Comparison of ENCODE assay signal across 8 mouse cellular contexts in genomic region chr9:63968592-63968991, GRCm38 (mm10). TPM values are rescaled to one million over a fixed set of nuclear protein-coding genes. Genes with fewer than 3 reads are reported as not detected.
DNase-seq lines count a peak whose midpoint lies in the region; ATAC-seq lines count a peak whose summit lies in the region.

No protein-coding gene starts in this region.

- H3K27me3 ChIP-seq in forebrain, embryonic 12.5 days, result no peaks in the 10 kb centered on the region
- no peaks in the 10 kb centered on the region for H3K27me3 ChIP-seq in heart, embryonic 14.5 days (ENCODE audit: control insufficient read depth, insufficient read depth, low read length)
- H3K27me3 ChIP-seq in lung, embryonic 16.5 days (ENCODE audit: control insufficient read depth, insufficient read depth, low read depth, low read length), result no peaks in the 10 kb centered on the region

- ATAC-seq in forebrain, embryonic 12.5 days (ENCODE audit: low FRiP score), result no peak
- peak; percentile 86 for ATAC-seq in heart, embryonic 14.5 days (ENCODE audit: insufficient number of reproducible peaks, insufficient read depth, low FRiP score, low read depth)
- ATAC-seq in lung, embryonic 16.5 days (ENCODE audit: low read depth), result peak; percentile 83

- H3K4me1 ChIP-seq in forebrain, embryonic 12.5 days, result peaks cover 41% of the 10 kb centered on the region
- peaks cover 82 to 97% of the 10 kb centered on the region in 2 experiments for H3K4me1 ChIP-seq in heart, embryonic 14.5 days (ENCODE audit: control insufficient read depth in 2 of 2, insufficient read depth in 2 of 2, low read length in 2 of 2)
- peaks cover 88% of the 10 kb centered on the region for H3K4me1 ChIP-seq in lung, embryonic 16.5 days (replicated peaks; ENCODE audit: control insufficient read depth, insufficient read depth, low read length)

- peak; percentile 58 for DNase-seq in NIH3T3 (ENCODE audit: low read depth)
- DNase-seq in adrenal gland, postnatal 4 days (ENCODE audit: low spot score in 2 of 2), result peak; percentile 47 to 78
- peak; percentile 96 for DNase-seq in kidney, postnatal 14 days
- DNase-seq in testis, postnatal 14 days (ENCODE audit: low spot score), result peak; percentile 82
- DNase-seq in embryo, embryonic 11 days, result no peak

- 67% methylated on average over 9 of the region's 9 CpGs for WGBS in forebrain, embryonic 12.5 days
- 6% methylated on average over 9 of the region's 9 CpGs for WGBS in heart, embryonic 14.5 days
- WGBS in lung, embryonic 16.5 days, result 9% methylated on average over 9 of the region's 9 CpGs

- H3K9ac ChIP-seq in forebrain, embryonic 12.5 days, result no peak overlapping the region
- H3K9ac ChIP-seq in heart, embryonic 14.5 days (ENCODE audit: low read length), result peak overlapping the region; percentile 35; the same call in 1 of the 2 replicates
- no peak overlapping the region; the same call in 1 of the 2 replicates for H3K9ac ChIP-seq in lung, embryonic 16.5 days (ENCODE audit: low read length)

- H3K4me2 ChIP-seq in forebrain, embryonic 12.5 days, result no peak overlapping the region
- H3K4me2 ChIP-seq in heart, embryonic 14.5 days (ENCODE audit: low read length), result peak overlapping the region; percentile 49
- H3K4me2 ChIP-seq in lung, embryonic 16.5 days (ENCODE audit: low read depth, low read length), result peak overlapping the region; percentile 19; the same call in 1 of the 2 replicates

- no peak overlapping the region for H3K4me3 ChIP-seq in forebrain, embryonic 12.5 days (replicated peaks)
- no peak overlapping the region for H3K4me3 ChIP-seq in heart, embryonic 14.5 days (ENCODE audit: control insufficient read depth in 1 of 2, insufficient read depth in 1 of 2, low read depth in 1 of 2, low read length in 2 of 2)
- H3K4me3 ChIP-seq in lung, embryonic 16.5 days (ENCODE audit: low read length), result no peak overlapping the region

- no peaks in the 10 kb centered on the region for H3K9me3 ChIP-seq in forebrain, embryonic 12.5 days
- H3K9me3 ChIP-seq in heart, embryonic 14.5 days (ENCODE audit: control insufficient read depth, low read length), result no peaks in the 10 kb centered on the region
- H3K9me3 ChIP-seq in lung, embryonic 16.5 days (ENCODE audit: control insufficient read depth, low read length), result no peaks in the 10 kb centered on the region

- peak overlapping the region; percentile 61 for H3K27ac ChIP-seq in forebrain, embryonic 12.5 days
- H3K27ac ChIP-seq in heart, embryonic 14.5 days (replicated peaks in 1 of 2; ENCODE audit: control insufficient read depth in 1 of 2, insufficient read depth in 1 of 2, low read depth in 2 of 2, low read length in 2 of 2), result peak overlapping the region; percentile 65 to 96
- H3K27ac ChIP-seq in lung, embryonic 16.5 days (ENCODE audit: low read length), result peak overlapping the region; percentile 91

- no peaks in the 10 kb centered on the region for H3K36me3 ChIP-seq in forebrain, embryonic 12.5 days (replicated peaks)
- H3K36me3 ChIP-seq in heart, embryonic 14.5 days (ENCODE audit: control insufficient read depth, insufficient read depth, low read length), result peaks cover 14% of the 10 kb centered on the region
- no peaks in the 10 kb centered on the region for H3K36me3 ChIP-seq in lung, embryonic 16.5 days (ENCODE audit: control insufficient read depth, insufficient read depth, low read length)

RNA-seq across cellular contexts. Expression of gene Smad6, which starts 53.3 kb away (rescaled TPM):
- total RNA-seq in adrenal gland, postnatal 4 days (2021), result 10 to 100 TPM; 28.8 to 32.9 TPM
- 5.2 and 6.5 TPM in 2 replicates for polyA plus RNA-seq in forebrain, embryonic 12.5 days (2016; fragmentation: Nextera tagmentation; extraction: Ambion mirVana)
- 18.7 and 30.8 TPM in 2 replicates for polyA plus RNA-seq in heart, embryonic 14.5 days (2014; fragmentation: Nextera tagmentation; extraction: Ambion mirVana)
- polyA plus RNA-seq in lung, embryonic 16.5 days (2015; fragmentation: Nextera tagmentation; extraction: Ambion mirVana), result 6.8 and 8.6 TPM in 2 replicates
